Mouse (Mus musculus): ENCODE results near the gene Kifap3. TPM values are rescaled to one million over a fixed set of nuclear protein-coding genes. Genes with fewer than 3 reads are reported as not detected.
A peak's percentile ranks its signal among the peaks of the same experiment; 100 is the strongest.

Kifap3 gene
- total RNA-seq, 2 experiments from 2014 or later: 17.7 to 21.3 TPM

DNA sequence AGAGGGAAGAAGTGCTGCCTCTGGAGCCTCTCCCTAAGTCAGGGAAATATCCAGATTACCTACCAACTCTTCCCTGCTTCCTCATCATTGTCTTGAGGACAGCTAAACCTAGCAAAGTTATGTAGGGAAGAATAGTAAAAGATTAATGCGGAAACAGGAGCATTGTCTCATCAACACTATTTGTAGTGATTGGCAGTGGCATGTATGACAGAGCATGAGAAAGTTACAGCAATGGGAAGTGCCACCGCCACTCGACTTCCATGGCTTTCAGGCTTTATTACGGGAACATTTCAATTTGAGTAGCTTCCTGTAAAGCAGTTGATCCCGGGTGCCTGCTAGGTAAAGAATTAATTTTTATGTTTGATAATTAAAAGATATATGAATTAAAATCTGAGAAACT lies 113.9 kb downstream of the Kifap3 start:
- no peak for DNase-seq (ENCODE audit: low spot score in 2 of 2)

DNA sequence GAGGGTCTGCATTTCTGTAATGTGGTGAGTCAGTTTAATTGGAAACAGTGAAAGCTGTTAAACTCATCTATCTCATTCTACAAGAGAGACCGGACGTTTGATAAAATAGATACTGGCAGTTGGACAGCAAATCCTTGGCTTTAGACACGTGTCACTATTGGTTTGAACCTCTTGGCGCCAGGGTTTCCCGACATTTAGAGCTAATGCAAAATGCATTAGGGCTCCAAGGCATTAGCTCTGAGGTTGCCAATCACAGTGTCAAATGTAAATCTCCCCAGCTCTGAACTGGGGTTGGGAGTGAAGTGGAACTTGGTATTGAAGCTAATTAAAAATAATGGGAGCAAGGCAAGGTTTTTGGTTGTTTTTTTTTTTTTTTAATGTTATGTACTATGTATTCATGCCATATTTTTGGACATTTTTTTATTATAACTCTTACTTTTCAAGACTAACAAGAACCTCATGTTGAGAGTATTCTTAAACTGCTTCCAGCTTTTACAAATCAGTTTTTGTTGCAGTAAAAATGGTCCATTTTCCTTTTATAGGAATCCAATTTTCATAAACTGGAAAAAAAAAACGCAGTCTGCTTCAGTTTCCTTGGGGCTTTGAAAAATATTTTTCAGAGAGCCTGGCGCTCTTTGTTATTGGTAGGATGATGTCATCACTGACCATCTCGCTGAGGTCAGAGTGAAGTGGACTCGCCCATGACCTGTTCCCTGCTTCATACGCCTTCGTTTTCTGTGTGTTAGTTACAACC lies 114.6 kb downstream of the Kifap3 start:
- no peak for DNase-seq (ENCODE audit: low spot score in 2 of 2)

DNA sequence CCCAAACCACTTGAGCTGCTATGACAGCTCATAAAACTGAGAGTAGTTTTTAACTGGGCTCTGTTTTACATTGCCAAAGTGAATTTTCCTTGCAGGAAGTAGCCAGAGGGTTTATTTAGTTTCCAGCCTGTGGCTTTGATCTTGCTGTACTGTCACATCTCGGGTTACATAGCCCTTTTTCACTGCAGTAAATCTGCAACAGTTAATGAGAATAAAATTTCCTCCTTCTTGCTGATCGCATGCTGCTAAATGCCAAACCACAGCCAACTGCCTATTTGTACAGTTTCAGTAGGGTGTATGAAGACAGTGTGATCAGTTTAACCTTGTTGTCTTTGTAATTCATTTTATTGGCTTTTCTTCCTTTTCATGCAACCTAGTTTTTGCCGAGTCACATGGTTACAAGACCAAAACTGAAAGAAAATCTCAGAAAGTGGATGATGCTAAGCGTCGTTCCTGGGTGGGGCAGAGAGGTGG lies 118.9 kb downstream of the Kifap3 start:
- DNase-seq (ENCODE audit: low spot score in 2 of 2): no peak

DNA sequence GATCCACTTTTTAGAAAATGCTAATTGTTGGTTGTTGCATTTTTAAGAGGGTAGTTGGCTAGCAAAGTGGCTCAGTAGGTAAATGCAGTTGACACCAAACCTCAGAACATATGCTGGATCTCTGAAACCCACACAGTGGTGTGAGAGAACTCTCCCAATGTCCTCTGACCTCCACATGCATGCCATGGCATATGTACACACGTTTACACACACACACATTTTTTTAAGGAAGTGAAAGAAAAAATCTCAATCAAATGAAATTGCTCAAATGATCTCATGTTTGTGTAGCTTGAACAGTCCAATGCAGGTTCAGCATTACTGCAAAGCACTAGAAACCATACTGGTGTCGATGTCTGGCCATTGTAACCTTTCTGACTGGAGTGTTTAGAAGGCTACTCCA lies 120.2 kb downstream of the Kifap3 start:
- no peak for DNase-seq (ENCODE audit: low spot score in 2 of 2)

DNA sequence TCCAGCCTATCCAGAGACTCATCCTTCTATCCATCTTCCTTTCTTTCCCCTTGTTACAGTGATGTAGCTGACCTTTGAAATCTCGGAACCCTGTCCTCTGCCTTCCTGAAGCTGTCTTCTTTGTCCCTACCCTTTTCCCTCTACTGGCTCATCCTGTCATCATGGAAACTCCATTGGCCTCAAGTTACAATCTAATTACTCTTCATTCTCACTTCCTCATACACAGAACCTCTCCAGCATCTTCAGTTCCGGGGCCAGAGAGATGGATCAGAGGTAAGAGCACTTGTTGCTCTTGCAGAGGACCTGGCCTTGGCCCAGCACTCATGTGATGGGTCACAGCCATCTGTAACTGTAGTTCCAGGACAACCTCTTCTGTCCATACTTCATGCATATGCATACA lies 120.8 kb downstream of the Kifap3 start:
- no peak for DNase-seq (ENCODE audit: low spot score in 2 of 2)

DNA sequence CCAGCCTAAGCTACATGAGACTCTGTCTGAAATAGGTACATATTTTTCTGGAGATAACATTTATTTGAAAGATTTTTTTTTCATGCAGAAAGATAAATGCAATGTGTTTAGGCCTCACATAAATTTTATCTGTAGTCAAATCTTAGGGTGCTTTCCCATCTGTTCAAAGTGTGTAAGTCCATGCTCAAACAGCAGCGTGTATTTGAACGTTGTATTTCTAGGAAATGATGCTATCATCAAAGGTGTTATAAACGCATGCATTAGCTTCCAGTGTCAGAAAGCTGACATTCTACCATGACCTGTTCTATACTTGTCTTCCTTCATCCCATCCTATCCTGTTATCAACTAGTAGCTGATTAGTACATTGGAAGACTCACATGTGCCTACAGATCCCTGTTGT lies 124.0 kb downstream of the Kifap3 start:
- no peak for DNase-seq (ENCODE audit: low spot score in 2 of 2)

DNA sequence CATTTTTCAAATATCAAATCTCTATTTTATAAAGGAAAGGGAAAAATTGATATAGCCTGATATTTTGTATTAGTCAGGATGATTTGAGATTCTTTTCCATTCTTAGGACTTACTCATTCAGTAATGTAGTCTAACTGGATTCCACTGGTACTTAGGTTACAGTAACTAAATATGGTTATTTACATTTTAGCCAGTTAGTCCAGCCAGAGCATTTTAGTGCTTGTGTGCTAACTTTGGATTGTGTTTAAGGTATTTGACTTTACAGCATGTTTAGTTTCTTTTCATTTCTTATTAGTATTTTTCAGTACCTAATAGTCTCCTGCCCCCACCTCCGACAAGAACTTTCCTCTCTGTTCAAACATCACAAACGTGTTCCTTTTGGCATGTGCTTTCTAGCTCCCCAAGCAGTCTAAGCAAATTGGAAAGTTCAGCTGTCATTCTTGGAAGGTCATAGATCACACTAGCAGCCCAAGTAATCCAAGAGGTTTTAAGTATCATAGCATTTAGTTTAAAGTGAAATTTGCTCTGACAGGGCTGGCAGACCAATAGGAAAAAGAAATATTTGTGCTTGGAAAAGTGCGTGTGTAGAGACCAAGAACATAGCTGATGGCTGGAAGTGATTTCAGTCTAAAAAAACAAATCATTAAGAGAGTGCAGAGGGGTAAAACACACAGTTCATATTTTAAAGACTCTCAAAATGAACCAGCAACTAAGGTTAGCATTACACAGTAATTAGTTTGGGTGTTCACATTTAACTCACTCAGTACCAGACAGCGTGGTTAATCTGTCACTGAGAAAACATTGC lies 127.8 kb downstream of the Kifap3 start:
- no peak for DNase-seq (ENCODE audit: low spot score in 2 of 2)

DNA sequence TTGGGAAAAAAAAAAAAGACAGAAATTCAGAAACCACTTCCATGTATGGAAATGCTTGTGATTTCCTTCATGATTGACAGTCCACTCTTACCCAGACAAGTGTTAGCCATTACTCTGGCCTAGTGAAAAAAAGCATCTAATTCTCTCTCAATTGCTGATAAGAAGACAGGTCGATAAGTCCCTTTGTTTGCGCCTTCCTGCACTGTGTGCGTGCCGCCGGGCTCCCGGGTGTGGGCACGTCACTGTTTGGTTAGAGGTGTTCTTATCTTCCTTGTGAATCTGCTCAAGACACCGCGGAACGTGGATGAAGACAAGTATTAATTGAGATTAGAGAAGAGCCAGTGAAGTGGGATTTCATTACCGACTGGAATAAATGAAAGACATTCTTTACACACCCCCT lies 129.0 kb downstream of the Kifap3 start:
- no peak for DNase-seq (ENCODE audit: low spot score in 2 of 2)

DNA sequence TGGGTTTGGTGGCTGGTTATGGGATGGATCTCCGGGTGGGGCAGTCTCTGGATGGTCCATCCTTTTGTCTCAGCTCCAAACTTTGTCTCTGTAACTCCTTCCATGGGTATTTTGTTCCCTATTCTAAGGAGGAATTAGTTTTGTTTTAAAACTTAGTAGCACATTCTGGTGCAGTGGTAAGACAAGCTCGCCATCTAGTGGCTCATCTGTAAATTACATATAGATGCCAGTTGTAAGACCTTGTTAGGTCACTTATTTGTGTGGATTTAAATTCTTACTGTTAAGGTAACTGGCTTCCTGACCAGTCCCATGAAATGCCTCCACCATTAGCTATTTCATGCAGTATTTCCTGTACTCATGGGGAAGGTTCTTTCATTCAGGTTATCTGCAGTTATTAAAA lies 131.0 kb downstream of the Kifap3 start:
- no peak for DNase-seq (ENCODE audit: low spot score in 2 of 2)

DNA sequence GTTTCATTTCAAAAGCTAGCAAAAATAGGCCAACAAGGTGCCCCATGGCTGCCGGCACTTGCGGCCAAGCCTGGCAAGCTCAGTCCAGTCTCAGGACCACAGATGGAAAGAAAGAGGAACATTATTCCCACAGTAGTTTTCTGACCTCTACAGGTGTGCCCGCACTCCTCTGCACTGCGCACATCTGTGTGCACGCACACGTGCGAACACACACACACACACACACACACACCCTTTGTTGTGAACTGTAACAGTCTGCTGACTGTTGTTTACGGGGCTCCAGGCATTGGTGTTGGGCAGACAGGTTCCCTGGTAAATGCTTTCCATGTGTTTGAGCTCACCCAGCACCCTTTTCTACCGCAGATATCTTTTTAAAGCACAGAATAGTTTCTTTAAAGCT lies 131.4 kb downstream of the Kifap3 start:
- DNase-seq (ENCODE audit: low spot score in 2 of 2): no peak

DNA sequence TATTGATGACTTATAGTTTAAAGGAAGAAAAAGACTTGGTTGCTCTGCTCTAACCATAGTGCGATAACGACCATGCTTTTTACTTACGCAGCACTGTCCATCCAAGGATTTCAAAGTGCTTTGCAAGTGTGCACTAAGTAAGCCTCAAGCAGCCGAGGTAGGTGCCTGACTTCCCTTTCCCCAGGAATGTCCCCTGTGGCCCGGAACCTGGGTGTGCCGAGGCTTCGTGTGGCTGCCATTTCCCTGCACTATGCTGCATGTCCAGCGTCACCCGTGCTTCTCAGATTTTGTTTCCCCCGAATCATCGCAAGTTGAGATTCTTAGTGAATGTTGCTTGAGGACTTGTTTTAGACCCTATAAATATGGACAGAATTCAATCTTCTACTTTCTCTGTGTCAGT lies 132.6 kb downstream of the Kifap3 start:
- DNase-seq (ENCODE audit: low spot score in 2 of 2): no peak

DNA sequence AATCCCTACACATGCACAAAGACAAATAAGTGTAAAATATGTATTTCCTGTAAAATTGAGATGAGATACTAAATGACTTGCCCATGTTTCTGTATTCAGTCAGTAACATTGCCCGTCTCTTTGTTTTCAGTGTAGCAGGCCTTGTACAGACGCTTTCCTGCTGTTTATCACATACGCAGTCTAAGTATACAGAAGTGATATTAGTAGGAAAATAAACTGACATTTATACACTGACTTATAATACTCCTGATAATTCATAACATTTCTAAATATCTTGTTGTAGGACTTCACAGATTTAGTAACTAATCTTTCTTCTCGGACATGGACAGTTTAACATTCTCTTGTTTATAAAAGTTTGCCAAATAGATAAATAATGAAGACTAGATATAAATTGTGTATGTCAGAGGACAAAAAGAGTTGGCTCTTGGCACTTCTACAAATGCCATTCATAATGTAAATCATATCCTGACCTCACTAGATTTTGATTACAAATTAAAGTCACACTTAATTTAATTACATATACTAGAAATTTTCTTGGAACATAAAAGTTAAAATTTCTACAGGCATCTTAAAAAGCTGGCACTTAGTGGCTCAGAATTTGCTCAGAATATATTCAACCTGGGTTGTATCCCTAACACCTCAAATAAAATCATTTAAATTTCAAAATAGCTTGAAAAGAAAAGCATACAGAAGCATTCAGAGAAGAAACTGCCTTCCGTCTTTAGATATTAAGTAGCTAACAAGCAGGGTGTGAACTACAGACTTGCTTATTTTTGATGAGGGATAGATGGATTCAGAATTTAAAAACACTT lies 138.2 kb downstream of the Kifap3 start:
- no peak for DNase-seq (ENCODE audit: low spot score in 2 of 2)

DNA sequence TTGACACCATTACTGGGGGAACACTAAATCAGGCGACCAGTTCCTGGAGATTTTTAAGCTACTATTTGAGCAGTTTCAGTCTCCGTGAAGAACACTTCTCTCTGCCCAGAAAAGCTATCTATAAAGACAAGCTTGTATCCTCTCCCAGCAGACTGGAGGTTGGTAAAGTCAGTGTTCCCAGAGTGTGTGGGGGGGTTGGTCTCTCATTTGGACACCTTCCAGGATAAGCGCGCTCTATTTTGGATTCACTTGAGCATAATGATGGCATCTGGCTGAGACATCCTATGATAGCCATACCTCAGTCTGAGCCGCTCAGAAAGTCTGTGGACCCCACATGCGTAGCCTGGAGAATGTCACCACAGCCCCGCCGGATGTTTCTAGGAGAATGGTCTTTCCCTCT lies 144.7 kb downstream of the Kifap3 start:
- no peak for DNase-seq (ENCODE audit: low spot score in 2 of 2)

DNA sequence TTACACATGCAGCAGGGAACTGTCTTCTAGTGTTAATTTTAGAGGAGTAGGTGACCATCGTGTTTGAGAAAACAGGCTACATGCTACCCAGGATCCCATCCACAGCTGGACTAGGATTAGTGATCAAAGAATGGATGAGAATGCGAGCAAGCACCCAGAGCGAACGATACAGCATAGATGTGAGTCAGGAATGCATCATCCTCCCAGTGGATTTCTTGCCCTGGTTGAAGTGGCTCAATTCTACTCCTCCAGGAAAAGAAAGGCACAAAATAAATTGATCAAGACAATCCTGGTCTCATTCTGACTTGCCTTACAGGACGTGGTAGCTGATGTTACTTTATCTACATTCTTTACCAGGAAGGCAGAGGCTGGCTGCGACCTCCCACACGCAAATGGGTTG lies 149.5 kb downstream of the Kifap3 start, which contains the start of gene Scyl3:
TSS of gene Scyl3 (plus strand) at position 255 of the 400 bp plus-strand sequence.
- no peak for DNase-seq (ENCODE audit: low spot score in 2 of 2)

DNA sequence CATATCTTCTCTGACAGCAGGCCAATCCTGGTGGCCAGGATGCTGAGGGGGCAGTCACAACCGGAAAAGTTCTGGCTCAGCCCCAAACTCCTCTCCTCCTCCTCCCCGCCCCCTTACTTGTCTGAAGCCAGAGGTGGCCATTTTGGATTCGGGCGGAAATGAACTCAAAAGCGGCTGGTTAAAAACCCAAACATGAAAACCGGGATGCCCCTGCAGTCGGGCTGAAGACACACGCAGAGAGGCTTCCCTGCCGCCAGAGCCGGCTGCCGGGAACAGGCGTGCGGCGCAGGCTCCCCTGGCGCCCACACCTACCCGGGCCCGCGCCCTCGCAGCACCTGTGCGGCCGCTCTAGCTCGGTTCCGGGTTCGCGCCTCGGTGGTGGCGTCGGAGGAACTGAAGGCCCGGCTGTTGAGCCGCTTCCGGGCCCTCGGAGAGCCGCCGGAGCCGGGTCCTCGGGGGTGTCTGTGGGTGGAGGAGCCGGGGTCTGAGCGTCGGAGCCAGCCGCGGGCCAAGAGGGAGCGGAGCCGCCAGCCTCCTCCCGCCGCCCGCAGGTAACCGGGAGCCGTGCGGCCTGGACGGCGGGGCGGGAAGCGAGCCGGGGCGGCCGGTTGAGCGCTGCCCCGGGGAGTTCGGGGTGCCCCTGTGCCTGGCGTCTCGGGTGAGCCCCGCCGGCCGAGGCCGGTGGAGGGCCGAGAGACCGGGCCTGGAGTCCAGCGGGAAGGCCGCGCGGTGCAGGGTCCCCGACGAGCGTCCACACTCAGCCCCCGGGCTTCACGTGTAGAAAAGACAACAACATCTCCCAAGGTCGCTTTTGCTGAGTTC lies 150.5 kb downstream of the Kifap3 start:
- peak; percentile 81 to 84 for DNase-seq (ENCODE audit: low spot score in 2 of 2)

DNA sequence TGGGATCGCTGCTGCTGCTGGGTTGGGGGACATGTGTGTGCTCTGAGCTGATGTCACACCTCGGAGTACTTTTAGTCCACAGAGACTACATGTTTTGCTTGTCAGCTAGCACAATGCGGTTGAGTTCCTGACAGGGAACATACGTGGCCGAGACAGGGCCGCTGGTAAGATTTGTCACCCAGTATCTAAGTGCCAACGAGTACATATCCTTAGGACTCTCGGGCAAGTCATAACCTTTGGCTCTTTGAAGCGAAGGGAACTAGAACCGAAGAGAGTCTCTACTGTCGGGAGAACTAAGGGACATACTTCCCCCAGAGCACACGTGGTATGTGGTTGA lies 151.0 kb downstream of the Kifap3 start:
- DNase-seq (ENCODE audit: low spot score in 2 of 2): no peak

DNA sequence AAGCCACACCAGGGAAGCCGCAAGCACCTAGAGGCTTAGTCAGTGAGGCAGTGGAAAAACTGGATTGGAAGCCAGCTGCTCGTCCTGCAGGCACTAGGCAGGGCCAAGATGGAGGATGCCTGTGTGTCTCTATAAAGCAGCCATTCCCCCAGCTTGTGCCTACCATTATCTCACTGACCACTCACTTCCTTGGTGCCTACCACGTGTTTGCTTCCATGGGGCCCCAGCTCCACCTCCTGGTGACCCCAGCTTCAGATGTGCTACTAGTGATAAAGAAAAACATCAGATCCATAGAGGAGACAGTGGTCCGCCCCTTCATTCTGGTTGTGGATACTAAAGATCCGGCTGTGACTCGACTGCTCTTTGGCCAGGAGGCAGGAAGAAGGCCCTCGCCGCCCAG lies 152.4 kb downstream of the Kifap3 start:
- DNase-seq (ENCODE audit: low spot score in 2 of 2): no peak

DNA sequence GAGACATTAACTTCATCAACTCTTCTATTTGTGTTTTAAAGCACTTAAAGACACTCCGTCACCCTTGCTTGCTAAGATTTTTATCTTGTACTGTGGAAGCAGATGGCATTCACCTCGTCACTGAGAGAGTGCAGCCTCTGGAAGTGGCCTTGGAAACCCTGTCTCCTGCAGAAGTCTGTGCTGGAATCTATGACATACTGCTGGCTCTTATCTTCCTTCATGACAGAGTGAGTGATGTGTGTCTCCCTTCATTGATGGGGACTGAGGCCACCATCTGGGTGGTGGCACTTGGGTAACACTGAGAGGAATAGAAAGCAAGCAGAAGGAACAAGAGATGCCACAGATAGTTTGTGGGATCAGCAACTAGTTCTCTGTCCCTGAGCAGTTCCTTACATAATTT lies 155.2 kb downstream of the Kifap3 start:
- DNase-seq (ENCODE audit: low spot score in 2 of 2): peak in 1 of 2 experiments; percentile 7

DNA sequence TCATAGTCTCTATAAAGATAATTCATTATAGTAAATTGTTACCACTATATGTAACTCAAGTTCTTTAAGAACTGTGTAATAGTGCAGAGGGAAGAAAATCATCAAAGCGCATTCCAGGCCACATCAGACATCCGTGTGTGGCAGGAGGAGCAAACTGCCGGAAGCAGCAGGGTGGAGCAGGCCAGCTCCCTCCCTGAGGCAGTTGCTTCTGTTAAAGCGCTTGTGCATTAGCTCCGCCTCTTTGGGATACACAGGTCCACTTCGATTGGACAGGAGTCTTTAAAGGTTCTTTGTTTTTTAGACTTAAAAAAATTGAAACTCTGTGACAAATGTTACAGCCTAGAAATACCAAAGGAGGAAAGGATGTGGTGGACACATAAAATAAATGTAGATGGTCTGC lies 162.7 kb downstream of the Kifap3 start:
- DNase-seq (ENCODE audit: low spot score in 2 of 2): no peak

DNA sequence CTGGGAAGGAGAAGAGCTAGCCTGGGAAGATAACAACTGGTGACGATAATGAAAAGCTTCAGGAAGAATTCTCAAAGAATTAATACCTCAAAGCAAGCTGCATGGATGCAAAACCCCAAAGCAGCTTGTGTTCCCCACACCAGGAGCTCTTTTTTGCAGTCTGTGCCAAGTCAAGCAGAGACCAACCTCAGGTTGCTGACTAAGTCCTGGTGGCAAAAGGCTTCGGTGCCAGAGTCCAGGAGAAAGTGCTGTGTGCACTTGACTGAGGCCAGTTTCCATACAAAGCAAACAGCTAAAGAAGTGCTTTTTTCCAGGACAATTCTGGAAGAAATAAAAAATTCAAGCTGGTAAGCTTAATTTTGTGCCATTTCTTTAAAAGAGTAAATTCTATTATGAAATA lies 174.0 kb downstream of the Kifap3 start:
- DNase-seq (ENCODE audit: low spot score in 2 of 2): no peak

DNA sequence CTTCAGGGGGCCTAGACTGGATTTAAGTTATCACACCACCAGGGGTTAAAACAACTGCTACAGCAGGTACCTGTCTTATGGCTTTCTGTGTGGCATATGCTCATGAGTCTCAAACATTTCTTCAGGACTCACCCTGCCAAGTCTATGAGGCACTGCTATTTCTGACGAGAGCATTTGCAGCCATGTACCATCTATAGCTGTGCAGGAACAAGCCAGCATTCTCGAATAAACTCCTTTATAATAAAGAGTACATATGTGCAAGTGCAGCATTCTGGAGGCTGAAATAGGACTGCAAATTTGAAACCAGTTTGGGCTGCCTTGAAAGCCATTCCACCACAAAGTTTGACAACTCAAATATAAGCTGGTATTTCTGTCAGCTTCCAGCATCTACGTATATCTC lies 178.7 kb downstream of the Kifap3 start:
- DNase-seq (ENCODE audit: low spot score in 2 of 2): no peak
